Mouse (Mus musculus) midbrain, embryonic 16.5 days (tissue): ENCODE measurements at regions not wholly inside any gene's neighbourhood (a gene's known extent, or its start where the extent isn't known, plus 50 kb on each side); places are given as distances from the start of the nearest gene placed in this dataset.

Experiments
- ATAC-seq: fragments of 200-750 bp; cut with Nextera tagmentation; 2 replicates; pipeline ENCODE4 v1.8.0; 2017; ENCODE audit warnings: moderate TSS enrichment
- H3K27ac ChIP-seq: fragments of 300-500 bp; sonication (generic); 2 replicates; pipeline ENCODE4 v1.5.1; 2014; ENCODE audit warnings: mild to moderate bottlenecking, low read length, mixed read lengths
- H3K27me3 ChIP-seq: fragments of 300-500 bp; sonication (generic); 2 replicates; pipeline ENCODE4 v1.6.1; 2014; ENCODE audit warnings: low read depth, low read length, mixed read lengths; ENCODE audit not compliant: control insufficient read depth, insufficient read depth
- H3K36me3 ChIP-seq: fragments of 300-500 bp; sonication (generic); 2 replicates; pipeline ENCODE4 v1.6.1; 2014; ENCODE audit warnings: mild to moderate bottlenecking, low read length, moderate library complexity, mixed read lengths; ENCODE audit not compliant: control insufficient read depth, insufficient read depth
- H3K4me1 ChIP-seq: fragments of 300-500 bp; sonication (generic); 2 replicates; pipeline ENCODE4 v1.6.1; 2014; ENCODE audit warnings: mild to moderate bottlenecking, low read length, mixed read lengths; ENCODE audit not compliant: control insufficient read depth, insufficient read depth
- H3K4me2 ChIP-seq: fragments of 300-500 bp; sonication (generic); 2 replicates; pipeline ENCODE4 v1.6.1; 2014; ENCODE audit warnings: mild to moderate bottlenecking, low read length, mixed read lengths
- H3K4me3 ChIP-seq: fragments of 300-500 bp; sonication (generic); 2 replicates; pipeline ENCODE4 v1.5.1; 2014; ENCODE audit warnings: low read depth, mild to moderate bottlenecking, low read length, moderate library complexity, mixed read lengths
- H3K9ac ChIP-seq: fragments of 300-500 bp; sonication (generic); 2 replicates; pipeline ENCODE4 v1.6.1; 2014; ENCODE audit warnings: low read depth, low read length, mixed read lengths
- H3K9me3 ChIP-seq: fragments of 300-500 bp; sonication (generic); replicated peaks from 2 replicates; pipeline ENCODE4 v1.6.1; 2014; ENCODE audit warnings: mild to moderate bottlenecking, low read length, mixed read lengths; ENCODE audit not compliant: control insufficient read depth, poor library complexity, severe bottlenecking
- WGBS: fragments of 180-500 bp; shearing (Covaris S2); extraction: QIAGEN DNeasy Blood & Tissue Kit; methylation state at CpG from one replicate; pipeline ENCODE4 v1.1.7; 2014; 5-methylcytosine and 5-hydroxymethylcytosine counted together

- Histone ChIP-seq H3K27ac (no peak overlapping the region), H3K9ac (no peak overlapping the region), H3K36me3 (no peaks in the 10 kb centered on the region), H3K4me1 (no peaks in the 10 kb centered on the region), H3K4me2 (no peak overlapping the region), H3K4me3 (no peak overlapping the region), H3K27me3 (no peaks in the 10 kb centered on the region), H3K9me3 (no peaks in the 10 kb centered on the region)
- 71% methylated on average over 4 of the region's 4 CpGs for WGBS
- ATAC-seq: no peak
Observed at GRCm38 (mm10) chr4:5590531-5590930, 797.4 kb upstream of the Impad1 start.

- no peak overlapping the region for H3K27ac ChIP-seq
Observed at GRCm38 (mm10) chr4:5587465-5587864, 794.3 kb upstream of the Impad1 start.

GRCm38 (mm10) chr4:5585205-5585604 lies 792.0 kb upstream of the Impad1 start:
- H3K4me2 ChIP-seq: no peak overlapping the region
- 90% methylated on average over 4 of the region's 4 CpGs for WGBS
- H3K4me3 ChIP-seq: no peak overlapping the region
- H3K27ac ChIP-seq: no peak overlapping the region
- no peaks in the 10 kb centered on the region for H3K36me3 ChIP-seq
- no peak overlapping the region for H3K9ac ChIP-seq
- ATAC-seq: no peak
- no peaks in the 10 kb centered on the region for H3K4me1 ChIP-seq
- H3K9me3 ChIP-seq: no peaks in the 10 kb centered on the region
- H3K27me3 ChIP-seq: no peaks in the 10 kb centered on the region

More at GRCm38 (mm10) chr4:5587465-5587864, 794.3 kb upstream of the Impad1 start:
- H3K4me1 ChIP-seq: no peaks in the 10 kb centered on the region
- WGBS: 94% methylated on average over 4 of the region's 4 CpGs
- ATAC-seq: no peak
- H3K27me3 ChIP-seq: no peaks in the 10 kb centered on the region
- H3K36me3 ChIP-seq: no peaks in the 10 kb centered on the region
- no peak overlapping the region for H3K4me3 ChIP-seq
- no peak overlapping the region for H3K4me2 ChIP-seq
- H3K9ac ChIP-seq: no peak overlapping the region
- H3K9me3 ChIP-seq: no peaks in the 10 kb centered on the region

GRCm38 (mm10) chr4:5583989-5584677 lies 791.0 kb upstream of the Impad1 start:
- Histone ChIP-seq H3K4me1 (no peaks in the 10 kb centered on the region), H3K4me2 (no peak overlapping the region), H3K27ac (no peak overlapping the region), H3K9ac (no peak overlapping the region), H3K27me3 (no peaks in the 10 kb centered on the region), H3K4me3 (no peak overlapping the region), H3K36me3 (no peaks in the 10 kb centered on the region), H3K9me3 (no peaks in the 10 kb centered on the region)
- WGBS: 71% methylated on average over 6 of the region's 6 CpGs
- no peak for ATAC-seq

- Histone ChIP-seq H3K36me3 (no peaks in the 10 kb centered on the region), H3K4me2 (no peak overlapping the region), H3K9me3 (no peaks in the 10 kb centered on the region), H3K9ac (no peak overlapping the region), H3K27me3 (no peaks in the 10 kb centered on the region), H3K4me1 (no peaks in the 10 kb centered on the region), H3K27ac (no peak overlapping the region), H3K4me3 (no peak overlapping the region)
- no peak for ATAC-seq
Observed at GRCm38 (mm10) chr4:5568076-5568475, 774.9 kb upstream of the Impad1 start.

GRCm38 (mm10) chr4:5560001-5560657 lies 767.0 kb upstream of the Impad1 start:
- no peak overlapping the region for H3K27ac ChIP-seq
- H3K4me2 ChIP-seq: no peak overlapping the region
- H3K4me1 ChIP-seq: no peaks in the 10 kb centered on the region
- H3K36me3 ChIP-seq: no peaks in the 10 kb centered on the region
- no peak overlapping the region for H3K9ac ChIP-seq
- H3K9me3 ChIP-seq: no peaks in the 10 kb centered on the region
- ATAC-seq: no peak
- WGBS: 71% methylated on average over 3 of the region's 3 CpGs
- no peaks in the 10 kb centered on the region for H3K27me3 ChIP-seq
- H3K4me3 ChIP-seq: no peak overlapping the region

GRCm38 (mm10) chr4:5540155-5540554 lies 747.0 kb upstream of the Impad1 start:
- no peaks in the 10 kb centered on the region for H3K27me3 ChIP-seq
- no peak overlapping the region for H3K4me3 ChIP-seq
- H3K36me3 ChIP-seq: no peaks in the 10 kb centered on the region
- WGBS: 86% methylated on average over 3 of the region's 3 CpGs
- ATAC-seq: no peak
- H3K4me2 ChIP-seq: no peak overlapping the region
- no peak overlapping the region for H3K9ac ChIP-seq
- no peaks in the 10 kb centered on the region for H3K9me3 ChIP-seq
- no peaks in the 10 kb centered on the region for H3K4me1 ChIP-seq
- H3K27ac ChIP-seq: no peak overlapping the region

- Histone ChIP-seq H3K27me3 (no peaks in the 10 kb centered on the region), H3K36me3 (no peaks in the 10 kb centered on the region), H3K4me3 (no peak overlapping the region), H3K9ac (no peak overlapping the region), H3K27ac (no peak overlapping the region), H3K4me1 (no peaks in the 10 kb centered on the region), H3K9me3 (no peaks in the 10 kb centered on the region), H3K4me2 (no peak overlapping the region)
- ATAC-seq: no peak
- 55% methylated on average over 4 of the region's 4 CpGs for WGBS
Observed at GRCm38 (mm10) chr4:5530416-5530815, 737.3 kb upstream of the Impad1 start.

GRCm38 (mm10) chr4:5518522-5518921 lies 725.4 kb upstream of the Impad1 start:
- 98% methylated on average over 2 of the region's 2 CpGs for WGBS
- no peak overlapping the region for H3K4me3 ChIP-seq
- no peak overlapping the region for H3K9ac ChIP-seq
- H3K9me3 ChIP-seq: no peaks in the 10 kb centered on the region
- no peak overlapping the region for H3K4me2 ChIP-seq
- no peaks in the 10 kb centered on the region for H3K36me3 ChIP-seq
- no peaks in the 10 kb centered on the region for H3K27me3 ChIP-seq
- H3K4me1 ChIP-seq: no peaks in the 10 kb centered on the region
- ATAC-seq: no peak
- H3K27ac ChIP-seq: no peak overlapping the region
